Mouse (Mus musculus) heart, embryonic 12.5 days (tissue): ENCODE data around the gene Otop2. TPM values are rescaled to one million over a fixed set of nuclear protein-coding genes. Genes with fewer than 3 reads are reported as not detected.

Source experiments
- ATAC-seq: fragments of 200-750 bp; cut with Nextera tagmentation; 2 replicates; pipeline ENCODE4 v1.8.0; 2017; ENCODE audit warnings: moderate TSS enrichment, moderate library complexity; ENCODE audit not compliant: insufficient number of reproducible peaks, low FRiP score
- H3K27ac ChIP-seq: fragments of 300-500 bp; sonication (generic); 2 replicates; pipeline ENCODE4 v1.5.1; 2016; ENCODE audit warnings: mild to moderate bottlenecking, moderate library complexity; ENCODE audit not compliant: poor library complexity, severe bottlenecking
- H3K27me3 ChIP-seq: fragments of 300-500 bp; sonication (generic); replicated peaks from 2 replicates; pipeline ENCODE4 v1.6.1; 2016; ENCODE audit warnings: mild to moderate bottlenecking, moderate library complexity
- H3K36me3 ChIP-seq: fragments of 300-500 bp; sonication (generic); 2 replicates; pipeline ENCODE4 v1.6.1; 2016; ENCODE audit warnings: mild to moderate bottlenecking, moderate library complexity
- H3K4me1 ChIP-seq: fragments of 300-500 bp; sonication (generic); replicated peaks from 2 replicates; pipeline ENCODE4 v1.6.1; 2016; ENCODE audit warnings: mild to moderate bottlenecking
- H3K4me2 ChIP-seq: fragments of 300-500 bp; sonication (generic); 2 replicates; pipeline ENCODE4 v1.6.1; 2016; ENCODE audit warnings: mild to moderate bottlenecking, moderate library complexity
- H3K4me3 ChIP-seq: fragments of 300-500 bp; sonication (generic); 2 replicates; pipeline ENCODE4 v1.5.1; 2016; ENCODE audit warnings: mild to moderate bottlenecking
- H3K9ac ChIP-seq: fragments of 300-500 bp; sonication (generic); 2 replicates; pipeline ENCODE4 v1.6.1; 2016; ENCODE audit warnings: mild to moderate bottlenecking, moderate library complexity
- H3K9me3 ChIP-seq: fragments of 300-500 bp; sonication (generic); replicated peaks from 2 replicates; pipeline ENCODE4 v1.6.1; 2016; ENCODE audit warnings: mild to moderate bottlenecking, moderate library complexity
- WGBS: fragments of 180-500 bp; shearing (Covaris S2); methylation state at CpG from one replicate; pipeline ENCODE4 v1.1.7; 2016; 5-methylcytosine and 5-hydroxymethylcytosine counted together
- polyA plus RNA-seq: library from polyadenylated mRNA; unstranded; fragments of >200 nt; fragmentation: Nextera tagmentation; extraction: Ambion mirVana; gene quantifications from 2 replicates; pipeline ENCODE4 v1.2.1, GENCODE M21; 2016

Gene Otop2
- polyA plus RNA-seq, 1 experiment from 2014 or later, result not detected

DNA sequence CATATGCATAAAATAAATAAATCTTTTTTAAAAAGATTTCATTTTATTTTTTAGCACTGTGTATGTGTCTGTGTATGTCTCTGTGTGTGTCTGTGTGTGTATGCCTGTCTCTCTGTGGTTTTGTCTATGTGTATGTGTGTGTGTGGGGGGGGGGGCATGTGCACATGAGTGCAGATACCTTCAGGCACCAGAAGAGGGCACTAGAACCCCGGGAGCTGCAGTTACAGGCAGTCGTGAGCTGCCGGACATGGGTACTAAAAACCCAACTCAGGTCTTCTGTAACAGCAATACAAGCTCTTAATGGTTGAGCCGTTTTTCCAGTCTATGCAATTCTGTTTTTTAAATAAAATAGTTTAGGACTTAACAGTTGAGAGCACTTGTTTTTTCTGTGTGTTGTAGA is 6.2 kb upstream of the Otop2 start:
- WGBS, result 84% methylated on average over 4 of the region's 4 CpGs
- H3K4me3 ChIP-seq, result no peak overlapping the region
- H3K36me3 ChIP-seq, result no peaks in the 10 kb centered on the region
- H3K27me3 ChIP-seq, result peaks cover 46% of the 10 kb centered on the region
- ATAC-seq, result no peak
- no peak overlapping the region for H3K9ac ChIP-seq
- no peak overlapping the region for H3K27ac ChIP-seq
- H3K4me2 ChIP-seq, result no peak overlapping the region
- H3K9me3 ChIP-seq, result 0 out of 2 replicates have a peak, but pooled peaks cover 4% of the 10 kb centered on the region
- H3K4me1 ChIP-seq, result peaks cover 8% of the 10 kb centered on the region; the same call in 1 of the 2 replicates

DNA sequence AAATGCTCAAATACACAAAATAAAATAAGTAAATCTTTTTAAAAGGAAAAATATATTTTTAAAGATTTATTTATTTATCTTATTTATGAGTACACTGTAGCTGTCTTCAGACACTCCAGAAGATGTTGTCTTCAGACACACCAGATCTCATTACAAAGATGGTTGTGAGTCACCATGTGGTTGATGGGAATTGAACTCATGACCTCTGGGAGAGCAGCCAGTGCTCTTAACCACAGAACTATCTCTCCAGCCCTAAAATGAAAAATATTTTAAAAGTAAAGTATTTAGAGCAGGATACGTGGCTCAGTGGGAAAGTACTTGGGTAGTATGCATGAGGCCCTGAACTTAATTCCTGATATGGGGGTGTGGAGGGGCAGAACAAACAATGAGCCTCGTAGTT is 5.6 kb upstream of the Otop2 start:
- no peak overlapping the region for H3K27ac ChIP-seq
- H3K4me3 ChIP-seq, result no peak overlapping the region
- peaks cover 40% of the 10 kb centered on the region for H3K27me3 ChIP-seq
- no peak overlapping the region for H3K4me2 ChIP-seq
- no peak for ATAC-seq
- no peaks in the 10 kb centered on the region for H3K36me3 ChIP-seq
- WGBS, result 78% methylated on average over 2 of the region's 2 CpGs
- 0 out of 2 replicates have a peak, but pooled peaks cover 4% of the 10 kb centered on the region for H3K9me3 ChIP-seq
- peaks cover 8% of the 10 kb centered on the region; the same call in 1 of the 2 replicates for H3K4me1 ChIP-seq
- no peak overlapping the region for H3K9ac ChIP-seq

DNA sequence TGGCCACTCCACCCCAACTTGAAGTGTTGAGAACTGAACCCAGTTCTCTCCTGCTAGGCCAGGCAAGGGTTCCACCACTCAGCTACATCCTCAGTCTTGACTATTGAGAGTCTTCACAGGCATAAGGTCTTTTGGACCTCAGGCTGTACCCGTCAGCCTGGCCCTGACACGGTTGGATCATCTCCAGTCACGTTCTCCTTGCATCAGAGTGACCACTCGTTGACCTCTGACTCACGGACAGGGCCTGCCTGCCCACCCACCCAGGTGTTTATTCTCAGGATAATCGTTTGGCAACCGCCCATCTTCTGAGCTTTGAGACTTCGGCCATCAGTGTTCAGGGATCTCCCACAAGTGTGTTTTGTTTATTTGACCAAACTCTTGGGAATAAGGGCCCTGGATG is 3.8 kb upstream of the Otop2 start:
- ATAC-seq, result no peak
- H3K27ac ChIP-seq, result no peak overlapping the region
- H3K9ac ChIP-seq, result no peak overlapping the region
- H3K27me3 ChIP-seq, result peaks cover 36% of the 10 kb centered on the region
- H3K4me1 ChIP-seq, result peaks cover under 1% of the 10 kb centered on the region
- no peak overlapping the region for H3K4me3 ChIP-seq
- 0 out of 2 replicates have a peak, but pooled peaks cover 4% of the 10 kb centered on the region for H3K9me3 ChIP-seq
- H3K36me3 ChIP-seq, result no peaks in the 10 kb centered on the region
- no peak overlapping the region for H3K4me2 ChIP-seq
- WGBS, result 57% methylated on average over 8 of the region's 8 CpGs

GRCm38 (mm10) chr11:115308781-115309180 is 1.8 kb downstream of the Otop2 start:
- Histone ChIP-seq H3K4me2 (no peak overlapping the region), H3K27me3 (peaks cover 52% of the 10 kb centered on the region), H3K4me3 (no peak overlapping the region), H3K4me1 (peaks cover 15% of the 10 kb centered on the region), H3K27ac (no peak overlapping the region), H3K9me3 (no peaks in the 10 kb centered on the region), H3K9ac (no peak overlapping the region), H3K36me3 (no peaks in the 10 kb centered on the region)
- ATAC-seq, result no peak
- WGBS, result 67% methylated on average over 1 of the region's 1 CpGs

- Histone ChIP-seq H3K36me3 (no peaks in the 10 kb centered on the region), H3K4me3 (no peak overlapping the region), H3K4me1 (peaks cover 16% of the 10 kb centered on the region), H3K9me3 (no peaks in the 10 kb centered on the region), H3K27me3 (peaks cover 86% of the 10 kb centered on the region), H3K4me2 (no peak overlapping the region), H3K27ac (no peak overlapping the region), H3K9ac (no peak overlapping the region)
- WGBS, result 48% methylated on average over 2 of the region's 2 CpGs
- ATAC-seq, result no peak
These were observed 7.3 kb downstream of the Otop2 start for GRCm38 (mm10) chr11:115314249-115314648.

GRCm38 (mm10) chr11:115317204-115317603 is 10.2 kb downstream of the Otop2 start:
- H3K27me3 ChIP-seq, result peaks cover 100% of the 10 kb centered on the region
- H3K36me3 ChIP-seq, result no peaks in the 10 kb centered on the region
- WGBS, result 57% methylated on average over 7 of the region's 7 CpGs
- H3K27ac ChIP-seq, result no peak overlapping the region
- no peaks in the 10 kb centered on the region for H3K9me3 ChIP-seq
- no peak overlapping the region for H3K9ac ChIP-seq
- peaks cover 23% of the 10 kb centered on the region for H3K4me1 ChIP-seq
- no peak for ATAC-seq
- no peak overlapping the region for H3K4me2 ChIP-seq
- H3K4me3 ChIP-seq, result no peak overlapping the region

- Histone ChIP-seq H3K27ac (no peak overlapping the region), H3K9ac (no peak overlapping the region), H3K9me3 (no peaks in the 10 kb centered on the region), H3K27me3 (peaks cover 100% of the 10 kb centered on the region), H3K36me3 (no peaks in the 10 kb centered on the region), H3K4me2 (peak overlapping the region; percentile 40), H3K4me3 (peak overlapping the region; percentile 14), H3K4me1 (peaks cover 23% of the 10 kb centered on the region)
- 5% methylated on average over 63 of the region's 63 CpGs for WGBS
- no peak for ATAC-seq
These were observed 11.5 kb downstream of the Otop2 start for GRCm38 (mm10) chr11:115318245-115319027.

GRCm38 (mm10) chr11:115319704-115320383 is 12.9 kb downstream of the Otop2 start:
- H3K36me3 ChIP-seq, result no peaks in the 10 kb centered on the region
- H3K9ac ChIP-seq, result no peak overlapping the region
- H3K4me2 ChIP-seq, result no peak overlapping the region
- no peaks in the 10 kb centered on the region for H3K9me3 ChIP-seq
- no peak for ATAC-seq
- H3K27ac ChIP-seq, result no peak overlapping the region
- H3K4me1 ChIP-seq, result peaks cover 23% of the 10 kb centered on the region
- no peak overlapping the region for H3K4me3 ChIP-seq
- H3K27me3 ChIP-seq, result peaks cover 100% of the 10 kb centered on the region
- 8% methylated on average over 18 of the region's 18 CpGs for WGBS

GRCm38 (mm10) chr11:115321906-115322693 is 15.1 kb downstream of the Otop2 start, which contains the start of gene Ush1g:
Ush1g (minus strand) TSS chr11:115322041.
- H3K9me3 ChIP-seq, result no peaks in the 10 kb centered on the region
- peak within 1 kb of the TSS; percentile 27 for H3K4me2 ChIP-seq
- H3K4me1 ChIP-seq, result peaks cover 23% of the 10 kb centered on the region
- no peaks in the 10 kb centered on the region for H3K36me3 ChIP-seq
- H3K9ac ChIP-seq, result no peak within 1 kb of the TSS
- no peak for ATAC-seq
- H3K4me3 ChIP-seq, result peak within 1 kb of the TSS; percentile 23
- H3K27ac ChIP-seq, result no peak within 1 kb of the TSS
- H3K27me3 ChIP-seq, result peaks cover 97% of the 10 kb centered on the region
- WGBS, result 5% methylated on average over 35 of the region's 35 CpGs

DNA sequence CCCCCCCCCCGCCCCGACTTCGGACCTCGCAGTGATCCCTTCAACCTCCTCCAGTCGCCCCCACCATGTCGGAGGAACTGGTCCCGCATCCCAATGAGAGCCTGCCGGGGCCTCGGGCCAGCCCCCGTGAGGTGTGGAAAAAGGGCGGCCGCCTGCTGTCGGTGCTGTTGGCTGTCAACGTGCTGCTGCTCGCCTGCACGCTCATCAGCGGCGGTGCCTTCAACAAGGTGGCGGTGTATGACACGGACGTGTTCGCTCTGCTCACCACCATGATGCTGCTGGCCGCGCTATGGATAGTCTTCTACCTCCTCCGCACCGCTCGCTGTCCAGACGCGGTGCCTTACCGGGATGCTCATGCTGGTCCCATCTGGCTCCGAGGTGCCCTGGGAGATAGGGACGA is 16.4 kb downstream of the Otop2 start:
- H3K27me3 ChIP-seq, result peaks cover 95% of the 10 kb centered on the region
- H3K36me3 ChIP-seq, result no peaks in the 10 kb centered on the region
- no peaks in the 10 kb centered on the region for H3K9me3 ChIP-seq
- peaks cover 17% of the 10 kb centered on the region for H3K4me1 ChIP-seq
- ATAC-seq, result no peak
- no peak overlapping the region for H3K4me3 ChIP-seq
- 14% methylated on average over 32 of the region's 32 CpGs for WGBS
- no peak overlapping the region for H3K4me2 ChIP-seq
- no peak overlapping the region for H3K9ac ChIP-seq
- H3K27ac ChIP-seq, result no peak overlapping the region

DNA sequence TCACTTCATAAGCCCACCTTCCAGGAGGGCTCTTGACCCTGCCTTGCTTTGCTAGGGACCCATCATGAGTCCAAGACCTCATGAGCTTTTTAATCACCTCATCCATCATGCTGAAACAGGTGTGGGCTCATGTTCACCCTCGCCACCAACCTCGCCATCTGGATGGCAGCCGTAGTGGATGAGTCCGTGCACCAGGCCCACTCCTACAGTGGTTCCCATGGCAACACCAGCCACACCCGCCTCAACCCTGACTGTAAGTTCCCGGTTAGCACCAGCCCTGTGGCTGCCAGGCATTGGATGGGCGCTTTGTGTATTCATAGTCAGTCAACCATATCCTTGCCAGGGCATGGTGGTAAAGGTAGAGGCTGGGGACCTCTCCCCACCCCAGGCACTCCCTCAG is 19.8 kb downstream of the Otop2 start:
- WGBS, result 69% methylated on average over 7 of the region's 7 CpGs
- Histone ChIP-seq H3K4me1 (peaks cover 2% of the 10 kb centered on the region), H3K4me3 (no peak overlapping the region), H3K27me3 (peaks cover 92% of the 10 kb centered on the region), H3K36me3 (no peaks in the 10 kb centered on the region), H3K9ac (no peak overlapping the region), H3K4me2 (no peak overlapping the region), H3K9me3 (no peaks in the 10 kb centered on the region), H3K27ac (no peak overlapping the region)
- no peak for ATAC-seq
